ENCODE assay signal across 8 mouse cellular contexts in the genomic region with DNA sequence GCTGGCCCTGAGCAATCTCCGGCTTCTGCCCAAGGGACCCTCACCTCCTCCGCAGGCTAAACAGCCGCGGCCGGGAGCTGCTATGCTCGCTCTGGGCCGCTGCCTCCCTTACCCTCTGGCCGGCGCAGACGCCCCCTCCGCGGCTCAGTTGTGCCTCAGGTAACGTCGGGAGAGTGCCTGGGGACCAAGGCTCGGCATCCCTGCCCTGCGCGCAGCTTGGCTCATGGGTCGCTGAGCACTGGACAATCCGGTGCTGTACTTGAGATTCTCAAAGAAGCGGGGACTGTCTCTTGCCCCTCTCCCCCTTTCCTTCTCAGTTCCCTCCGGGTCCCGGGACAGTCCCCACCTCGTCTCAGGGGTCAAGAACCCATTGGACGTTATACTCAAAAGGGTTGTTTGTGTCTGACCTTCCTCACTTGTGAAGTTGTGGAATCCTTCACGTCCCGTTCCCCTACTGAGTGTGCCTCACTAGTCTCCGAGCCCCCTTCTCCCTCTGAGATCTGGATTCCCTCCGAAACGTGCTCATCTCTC. TPM values are rescaled to one million over a fixed set of nuclear protein-coding genes. Genes with fewer than 3 reads are reported as not detected.
DNase-seq lines count a peak whose midpoint lies in the region; ATAC-seq and TF ChIP-seq lines count a peak whose summit lies in the region.

No protein-coding gene starts in this region.

- TF ChIP-seq CTCF in layer of hippocampus, adult 2 months (conservative IDR thresholded peaks at IDR 0.05): no peak; the same call in 1 of the 2 replicates
- TF ChIP-seq CTCF in midbrain, postnatal 0 days (IDR thresholded peaks at IDR 0.05): no peak

- peak overlapping the region; percentile 86 for H3K9ac ChIP-seq in embryonic facial prominence, embryonic 11.5 days (replicated peaks; ENCODE audit: low read length)
- H3K9ac ChIP-seq in hindbrain, embryonic 16.5 days (ENCODE audit: low read depth, low read length): peak overlapping the region; percentile 70
- H3K9ac ChIP-seq in midbrain, postnatal 0 days (replicated peaks; ENCODE audit: low read length, poor library complexity, severe bottlenecking): peak overlapping the region; percentile 61

- no peaks in the 10 kb centered on the region for H3K4me1 ChIP-seq in embryonic facial prominence, embryonic 11.5 days (ENCODE audit: control insufficient read depth, insufficient read depth, low read length)
- peaks cover 3% of the 10 kb centered on the region; the same call in 1 of the 2 replicates for H3K4me1 ChIP-seq in hindbrain, embryonic 16.5 days (ENCODE audit: control insufficient read depth, insufficient read depth, low read depth, low read length)
- H3K4me1 ChIP-seq in midbrain, postnatal 0 days (ENCODE audit: insufficient read depth, low read length): no peaks in the 10 kb centered on the region

- ATAC-seq in embryonic facial prominence, embryonic 11.5 days (replicated peaks; ENCODE audit: insufficient number of reproducible peaks, low FRiP score, low TSS enrichment, low read depth): no peak
- ATAC-seq in hindbrain, embryonic 16.5 days: no peak
- peak; percentile 50 for ATAC-seq in midbrain, postnatal 0 days (ENCODE audit: low FRiP score)

- no peaks in the 10 kb centered on the region for H3K36me3 ChIP-seq in embryonic facial prominence, embryonic 11.5 days (replicated peaks; ENCODE audit: control insufficient read depth, insufficient read depth, low read depth, low read length)
- H3K36me3 ChIP-seq in hindbrain, embryonic 16.5 days (ENCODE audit: control insufficient read depth, insufficient read depth, low read length): no peaks in the 10 kb centered on the region
- H3K36me3 ChIP-seq in midbrain, postnatal 0 days (ENCODE audit: insufficient read depth, low read length): no peaks in the 10 kb centered on the region

- H3K4me3 ChIP-seq in layer of hippocampus, adult 2 months: peak overlapping the region; percentile 67
- peak overlapping the region; percentile 85 for H3K4me3 ChIP-seq in embryonic facial prominence, embryonic 11.5 days (ENCODE audit: low read depth, low read length)
- peak overlapping the region; percentile 59 for H3K4me3 ChIP-seq in hindbrain, embryonic 16.5 days (ENCODE audit: low read length)
- peak overlapping the region; percentile 59 for H3K4me3 ChIP-seq in midbrain, postnatal 0 days (ENCODE audit: low read depth, low read length)

- under 1% methylated on average over 28 of the region's 29 CpGs for WGBS in embryonic facial prominence, embryonic 11.5 days
- WGBS in hindbrain, embryonic 16.5 days: under 1% methylated on average over 29 of the region's 29 CpGs
- under 1% methylated on average over 29 of the region's 29 CpGs for WGBS in midbrain, postnatal 0 days

- peak overlapping the region; percentile 88 for H3K4me2 ChIP-seq in embryonic facial prominence, embryonic 11.5 days (ENCODE audit: low read depth, low read length)
- peak overlapping the region; percentile 92 for H3K4me2 ChIP-seq in hindbrain, embryonic 16.5 days (ENCODE audit: low read length)
- peak overlapping the region; percentile 95 for H3K4me2 ChIP-seq in midbrain, postnatal 0 days (ENCODE audit: low read depth, low read length, poor library complexity, severe bottlenecking)

- no peaks in the 10 kb centered on the region for H3K9me3 ChIP-seq in embryonic facial prominence, embryonic 11.5 days (replicated peaks; ENCODE audit: control insufficient read depth, low read length)
- no peaks in the 10 kb centered on the region for H3K9me3 ChIP-seq in hindbrain, embryonic 16.5 days (ENCODE audit: control insufficient read depth, low read length)
- no peaks in the 10 kb centered on the region for H3K9me3 ChIP-seq in midbrain, postnatal 0 days (ENCODE audit: low read length)

- no peaks in the 10 kb centered on the region for H3K27me3 ChIP-seq in embryonic facial prominence, embryonic 11.5 days (ENCODE audit: control insufficient read depth, insufficient read depth, low read length)
- H3K27me3 ChIP-seq in hindbrain, embryonic 16.5 days (replicated peaks; ENCODE audit: control insufficient read depth, insufficient read depth, low read length): no peaks in the 10 kb centered on the region
- H3K27me3 ChIP-seq in midbrain, postnatal 0 days (ENCODE audit: insufficient read depth, low read length): no peaks in the 10 kb centered on the region

- no peak for DNase-seq in layer of hippocampus, adult 2 months (ENCODE audit: low spot score in 2 of 2)
- no peak for DNase-seq in layer of hippocampus, adult 11-12 months (ENCODE audit: low spot score)
- DNase-seq in embryonic facial prominence, embryonic 11.5 days (ENCODE audit: low spot score): peak; percentile 29
- DNase-seq in midbrain, postnatal 0 days (ENCODE audit: low spot score): peak; percentile 8
- no peak for DNase-seq in MN1 (ENCODE audit: low spot score)
- DNase-seq in cerebellum, adult 8-10 months: no peak
- DNase-seq in adrenal gland, adult 2 months: no peak

- H3K27ac ChIP-seq in layer of hippocampus, adult 2 months: peak overlapping the region; percentile 87
- 0 out of 2 replicates have a peak overlapping the region, but pooled peaks have one; percentile 65 for H3K27ac ChIP-seq in embryonic facial prominence, embryonic 11.5 days (replicated peaks; ENCODE audit: low read depth, low read length)
- H3K27ac ChIP-seq in hindbrain, embryonic 16.5 days (ENCODE audit: low read depth, low read length): peak overlapping the region; percentile 37
- peak overlapping the region; percentile 13; the same call in 1 of the 2 replicates for H3K27ac ChIP-seq in midbrain, postnatal 0 days (ENCODE audit: low read depth, low read length)

RNA-seq across cellular contexts. Expression of a gene that starts 0.4 kb away (rescaled TPM):
- 1 to 10 TPM; 4.2 to 4.8 TPM for total RNA-seq in layer of hippocampus, adult 2 months (2021)
- 10.5 and 12.9 TPM in 2 replicates for polyA plus RNA-seq in embryonic facial prominence, embryonic 11.5 days (2014; fragmentation: Nextera tagmentation; extraction: Ambion mirVana)
- polyA plus RNA-seq in hindbrain, embryonic 16.5 days (2015; fragmentation: Nextera tagmentation; extraction: Ambion mirVana): 3.0 and 3.1 TPM in 2 replicates
- total RNA-seq in midbrain, postnatal 0 days (2014; rRNA removed): 0.77 and 2.5 TPM in 2 replicates
- 1.6 and 1.7 TPM in 2 replicates for polyA plus RNA-seq in midbrain, postnatal 0 days (2015; fragmentation: Nextera tagmentation; extraction: Ambion mirVana)
- total RNA-seq in adrenal gland, adult 2 months (2021): 1 to 10 TPM; 3.4 to 5.4 TPM
- 2.4 and 2.5 TPM in 2 replicates for polyA plus RNA-seq in adrenal gland, adult 2 months (2012; rRNA removed)

RNA-seq across cellular contexts. Expression of a gene that starts 12.9 kb away (rescaled TPM):
- total RNA-seq in layer of hippocampus, adult 2 months (2021): 1 to 10 TPM; 3.9 to 6.0 TPM
- polyA plus RNA-seq in embryonic facial prominence, embryonic 11.5 days (2014; fragmentation: Nextera tagmentation; extraction: Ambion mirVana): 24.9 and 33.3 TPM in 2 replicates
- polyA plus RNA-seq in hindbrain, embryonic 16.5 days (2015; fragmentation: Nextera tagmentation; extraction: Ambion mirVana): 8.0 and 11.2 TPM in 2 replicates
- total RNA-seq in midbrain, postnatal 0 days (2014; rRNA removed): 10.3 and 10.9 TPM in 2 replicates
- polyA plus RNA-seq in midbrain, postnatal 0 days (2015; fragmentation: Nextera tagmentation; extraction: Ambion mirVana): 4.7 and 5.4 TPM in 2 replicates
- 10 to 100 TPM; 19.0 to 20.3 TPM for total RNA-seq in adrenal gland, adult 2 months (2021)
- 20.8 and 21.7 TPM in 2 replicates for polyA plus RNA-seq in adrenal gland, adult 2 months (2012; rRNA removed)

RNA-seq across cellular contexts. Expression of a gene that starts 13.0 kb away (rescaled TPM):
- total RNA-seq in layer of hippocampus, adult 2 months (2021): 10 to 100 TPM; 16.4 to 20.8 TPM
- 20.0 and 24.6 TPM in 2 replicates for polyA plus RNA-seq in embryonic facial prominence, embryonic 11.5 days (2014; fragmentation: Nextera tagmentation; extraction: Ambion mirVana)
- polyA plus RNA-seq in hindbrain, embryonic 16.5 days (2015; fragmentation: Nextera tagmentation; extraction: Ambion mirVana): 22.6 and 24.5 TPM in 2 replicates
- total RNA-seq in midbrain, postnatal 0 days (2014; rRNA removed): 20.8 and 24.3 TPM in 2 replicates
- polyA plus RNA-seq in midbrain, postnatal 0 days (2015; fragmentation: Nextera tagmentation; extraction: Ambion mirVana): 16.6 and 16.8 TPM in 2 replicates
- total RNA-seq in adrenal gland, adult 2 months (2021): 10 to 100 TPM; 36.1 to 43.5 TPM
- polyA plus RNA-seq in adrenal gland, adult 2 months (2012; rRNA removed): 12.2 and 16.5 TPM in 2 replicates

RNA-seq across cellular contexts. Expression of a gene that starts 35.8 kb away (rescaled TPM):
- total RNA-seq in layer of hippocampus, adult 2 months (2021): 100 to 1,000 TPM; 143 to 151 TPM
- polyA plus RNA-seq in embryonic facial prominence, embryonic 11.5 days (2014; fragmentation: Nextera tagmentation; extraction: Ambion mirVana): 1,282 and 1,318 TPM in 2 replicates
- polyA plus RNA-seq in hindbrain, embryonic 16.5 days (2015; fragmentation: Nextera tagmentation; extraction: Ambion mirVana): 466 and 468 TPM in 2 replicates
- 171 and 207 TPM in 2 replicates for total RNA-seq in midbrain, postnatal 0 days (2014; rRNA removed)
- polyA plus RNA-seq in midbrain, postnatal 0 days (2015; fragmentation: Nextera tagmentation; extraction: Ambion mirVana): 546 and 551 TPM in 2 replicates
- total RNA-seq in adrenal gland, adult 2 months (2021): 100 to 1,000 TPM; 703 to 816 TPM
- polyA plus RNA-seq in adrenal gland, adult 2 months (2012; rRNA removed): 20.2 and 21.8 TPM in 2 replicates

Comparison
In these comparisons a context has a peak if more than half of its experiments do, and no peak if none do; other contexts are left out.
1. DNase-seq: peak in embryonic facial prominence, embryonic 11.5 days (single experiment) and midbrain, postnatal 0 days (single experiment); none in layer of hippocampus, adult 2 months (0 of 2), layer of hippocampus, adult 11-12 months (single experiment), MN1 (single experiment), cerebellum, adult 8-10 months (single experiment) and adrenal gland, adult 2 months (single experiment).
2. H3K27ac ChIP-seq: peak in every context shown above with its lines; median percentile 87 in layer of hippocampus, adult 2 months; 65 in embryonic facial prominence, embryonic 11.5 days; 37 in hindbrain, embryonic 16.5 days; 13 in midbrain, postnatal 0 days.
3. Peak in every context shown above with its lines, with median percentiles within 50 percentile points of each other: H3K4me3 ChIP-seq, H3K4me2 ChIP-seq and H3K9ac ChIP-seq.